Mouse (Mus musculus): ENCODE measurements around the gene Gm20388. TPM values are rescaled to one million over a fixed set of nuclear protein-coding genes. Genes with fewer than 3 reads are reported as not detected.

Gm20388 gene
- polyA plus RNA-seq, 1 experiment: 10.6 TPM

DNA sequence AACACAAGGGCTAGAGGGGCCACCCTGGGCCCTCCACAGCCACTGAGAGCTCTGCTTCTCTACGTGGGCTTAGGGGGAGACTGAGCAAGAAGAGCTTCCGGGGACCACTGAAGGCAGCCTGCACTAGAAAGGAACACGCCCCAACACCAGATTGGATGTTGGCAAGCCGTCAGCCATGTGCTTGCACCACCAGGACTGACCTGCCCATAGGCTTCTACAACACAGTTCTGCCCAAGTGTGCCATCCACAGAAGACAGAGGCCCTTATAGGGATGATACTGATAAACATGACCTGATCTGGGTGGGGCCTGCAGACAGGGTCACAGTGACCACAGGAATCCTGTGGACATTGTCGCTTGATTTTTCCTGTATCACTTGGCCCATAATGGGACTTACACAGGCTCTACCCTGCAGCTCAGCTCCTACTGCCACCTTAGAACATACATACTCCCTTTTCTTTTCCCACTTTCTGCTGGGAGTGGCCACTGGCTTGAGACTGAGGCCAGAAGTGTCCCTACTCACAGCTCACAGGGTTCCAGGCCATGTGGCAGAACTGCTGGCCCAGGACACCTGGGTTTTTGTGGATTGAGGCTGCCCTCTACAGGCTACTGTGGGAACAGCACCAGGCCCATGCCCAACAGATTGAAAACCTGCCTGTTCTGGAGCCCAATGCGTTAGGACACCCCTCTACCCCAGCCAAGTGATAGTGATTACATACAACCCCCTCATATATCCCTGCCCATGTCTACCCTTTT is 2422.3 kb downstream of the Gm20388 start:
- H3K4me3 ChIP-seq (replicated peaks; ENCODE audit: control insufficient read depth, low read depth, low read length): no peak overlapping the region
- H3K27ac ChIP-seq (ENCODE audit: control insufficient read depth, insufficient read depth, low read depth, low read length, poor library complexity): no peak overlapping the region
- peak; percentile 89 for TF ChIP-seq CTCF (IDR thresholded peaks at IDR 0.05; ENCODE audit: control insufficient read depth, insufficient read depth, low read length)
- no peak for TF ChIP-seq POLR2A (IDR thresholded peaks at IDR 0.05; ENCODE audit: borderline replicate concordance, control insufficient read depth, low read depth, low read length)
- H3K4me1 ChIP-seq (ENCODE audit: control insufficient read depth, insufficient read depth, low read length): peaks cover 10% of the 10 kb centered on the region
- 74% methylated on average over 6 of the region's 6 CpGs for WGBS

DNA sequence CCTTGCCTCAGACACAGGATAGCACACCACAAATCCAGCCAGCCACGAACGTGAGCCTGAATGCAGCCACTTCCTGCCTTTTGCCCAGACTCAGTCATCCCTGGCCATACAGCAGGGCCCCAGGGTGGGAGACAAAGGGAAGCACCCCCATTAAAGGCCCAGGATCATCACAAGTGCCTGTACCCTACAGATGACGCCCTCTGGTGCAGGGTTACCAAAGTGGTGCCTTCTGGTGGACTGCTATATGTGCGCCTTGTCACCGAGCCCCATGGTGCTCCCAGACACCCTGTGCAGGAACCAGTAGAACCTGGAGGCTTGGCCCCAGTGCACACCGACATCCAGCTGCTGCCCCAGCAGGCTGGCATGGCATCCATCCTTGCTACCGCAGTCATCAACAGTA is 2422.9 kb downstream of the Gm20388 start:
- 85% methylated on average over 7 of the region's 7 CpGs for WGBS
- H3K4me3 ChIP-seq (replicated peaks; ENCODE audit: control insufficient read depth, low read depth, low read length): no peak overlapping the region

DNA sequence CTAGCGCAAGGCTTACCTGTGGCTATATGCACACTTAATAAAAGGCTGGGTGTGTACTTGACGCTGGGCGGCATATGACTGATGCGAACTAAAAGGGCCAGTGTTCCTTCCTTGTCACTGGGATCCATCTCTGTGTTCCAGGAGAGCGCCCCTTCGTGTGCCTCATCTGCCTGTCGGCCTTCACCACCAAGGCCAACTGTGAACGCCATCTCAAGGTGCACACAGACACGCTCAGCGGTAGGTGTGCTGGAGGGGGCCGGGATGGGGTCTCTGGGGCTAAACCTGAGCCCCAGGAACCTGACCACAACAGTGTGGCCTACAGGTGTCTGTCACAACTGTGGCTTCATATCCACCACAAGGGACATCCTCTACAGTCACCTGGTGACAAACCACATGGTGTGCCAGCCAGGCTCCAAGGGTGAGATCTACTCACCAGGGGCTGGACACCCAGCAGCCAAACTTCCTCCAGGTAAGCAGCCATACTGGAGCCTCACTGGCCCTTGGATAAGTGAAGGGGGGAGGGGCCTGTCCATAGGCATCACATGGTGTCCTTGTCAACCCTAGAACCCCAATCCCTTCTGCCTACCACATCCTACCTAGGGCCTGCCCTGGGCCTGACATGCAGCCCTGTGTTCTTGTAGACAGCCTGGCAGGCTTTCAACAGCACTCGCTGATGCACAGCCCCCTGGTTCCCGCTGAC is 2424.3 kb downstream of the Gm20388 start:
- Histone ChIP-seq H3K4me1 (ENCODE audit: control insufficient read depth, insufficient read depth, low read length) (peaks cover 8% of the 10 kb centered on the region), H3K4me3 (replicated peaks; ENCODE audit: control insufficient read depth, low read depth, low read length) (no peak overlapping the region), H3K27ac (ENCODE audit: control insufficient read depth, insufficient read depth, low read depth, low read length, poor library complexity) (no peak overlapping the region)
- no peak for TF ChIP-seq CTCF (IDR thresholded peaks at IDR 0.05; ENCODE audit: control insufficient read depth, insufficient read depth, low read length)
- no peak for TF ChIP-seq POLR2A (IDR thresholded peaks at IDR 0.05; ENCODE audit: borderline replicate concordance, control insufficient read depth, low read depth, low read length)
- WGBS: 97% methylated on average over 13 of the region's 13 CpGs

More for the DNA sequence above, 2422.9 kb downstream of the Gm20388 start:
- peaks cover 9% of the 10 kb centered on the region for H3K4me1 ChIP-seq (ENCODE audit: control insufficient read depth, insufficient read depth, low read length)
- TF ChIP-seq CTCF (IDR thresholded peaks at IDR 0.05; ENCODE audit: control insufficient read depth, insufficient read depth, low read length): no peak
- no peak for TF ChIP-seq POLR2A (IDR thresholded peaks at IDR 0.05; ENCODE audit: borderline replicate concordance, control insufficient read depth, low read depth, low read length)
- H3K27ac ChIP-seq (ENCODE audit: control insufficient read depth, insufficient read depth, low read depth, low read length, poor library complexity): no peak overlapping the region

DNA sequence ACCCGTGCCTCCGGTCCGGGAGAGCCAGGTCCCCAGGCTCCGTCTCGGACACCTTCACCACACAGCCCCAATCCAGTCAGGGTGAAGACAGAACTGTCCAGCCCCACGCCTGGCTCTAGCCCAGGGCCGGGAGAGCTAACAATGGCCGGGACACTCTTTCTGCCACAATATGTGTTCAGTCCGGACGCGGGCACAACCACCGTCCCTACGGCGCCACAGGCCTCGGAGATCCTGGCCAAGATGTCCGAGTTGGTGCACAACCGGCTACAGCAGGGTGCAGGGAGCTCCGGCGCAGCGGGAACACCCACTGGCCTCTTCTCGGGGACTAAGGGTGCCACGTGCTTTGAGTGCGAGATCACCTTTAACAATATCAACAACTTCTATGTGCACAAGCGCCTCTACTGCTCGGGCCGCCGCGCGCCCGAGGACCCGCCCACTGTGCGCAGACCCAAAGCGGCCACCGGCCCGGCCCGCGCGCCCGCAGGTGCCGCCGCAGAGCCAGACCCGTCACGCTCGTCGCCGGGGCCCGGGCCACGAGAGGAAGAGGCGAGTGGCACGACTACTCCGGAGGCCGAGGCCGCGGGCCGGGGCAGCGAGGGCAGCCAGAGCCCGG is 2425.1 kb downstream of the Gm20388 start:
- no peak overlapping the region for H3K27ac ChIP-seq (ENCODE audit: control insufficient read depth, insufficient read depth, low read depth, low read length, poor library complexity)
- no peak for TF ChIP-seq POLR2A (IDR thresholded peaks at IDR 0.05; ENCODE audit: borderline replicate concordance, control insufficient read depth, low read depth, low read length)
- no peak for TF ChIP-seq CTCF (IDR thresholded peaks at IDR 0.05; ENCODE audit: control insufficient read depth, insufficient read depth, low read length)
- H3K4me3 ChIP-seq (replicated peaks; ENCODE audit: control insufficient read depth, low read depth, low read length): no peak overlapping the region
- 97% methylated on average over 57 of the region's 57 CpGs for WGBS
- peaks cover 2% of the 10 kb centered on the region for H3K4me1 ChIP-seq (ENCODE audit: control insufficient read depth, insufficient read depth, low read length)

DNA sequence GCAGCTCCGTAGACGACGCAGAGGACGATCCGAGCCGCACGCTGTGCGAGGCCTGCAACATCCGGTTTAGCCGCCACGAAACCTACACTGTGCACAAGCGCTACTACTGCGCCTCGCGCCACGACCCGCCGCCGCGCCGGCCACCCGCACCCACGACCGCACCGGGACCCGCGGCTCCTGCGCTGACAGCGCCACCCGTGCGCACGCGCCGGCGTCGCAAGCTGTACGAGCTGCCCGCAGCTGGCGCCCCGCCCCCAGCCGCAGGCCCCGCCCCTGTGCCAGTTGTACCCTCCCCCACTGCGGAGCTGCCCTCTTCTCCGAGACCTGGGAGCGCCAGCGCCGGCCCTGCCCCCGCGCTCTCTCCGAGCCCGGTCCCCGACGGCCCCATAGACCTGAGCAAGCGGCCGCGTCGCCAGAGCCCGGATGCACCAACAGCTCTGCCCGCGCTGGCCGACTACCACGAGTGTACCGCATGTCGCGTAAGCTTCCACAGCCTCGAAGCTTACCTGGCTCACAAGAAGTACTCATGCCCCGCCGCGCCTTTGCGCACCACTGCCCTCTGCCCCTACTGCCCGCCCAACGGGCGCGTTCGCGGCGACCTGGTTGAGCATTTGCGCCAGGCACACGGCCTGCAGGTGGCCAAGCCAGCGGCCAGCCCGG is 2425.7 kb downstream of the Gm20388 start:
- Histone ChIP-seq H3K4me3 (replicated peaks; ENCODE audit: control insufficient read depth, low read depth, low read length) (no peak overlapping the region), H3K4me1 (ENCODE audit: control insufficient read depth, insufficient read depth, low read length) (no peaks in the 10 kb centered on the region), H3K27ac (ENCODE audit: control insufficient read depth, insufficient read depth, low read depth, low read length, poor library complexity) (no peak overlapping the region)
- 98% methylated on average over 81 of the region's 81 CpGs for WGBS
- TF ChIP-seq CTCF (IDR thresholded peaks at IDR 0.05; ENCODE audit: control insufficient read depth, insufficient read depth, low read length) (no peak), POLR2A (IDR thresholded peaks at IDR 0.05; ENCODE audit: borderline replicate concordance, control insufficient read depth, low read depth, low read length) (no peak)

DNA sequence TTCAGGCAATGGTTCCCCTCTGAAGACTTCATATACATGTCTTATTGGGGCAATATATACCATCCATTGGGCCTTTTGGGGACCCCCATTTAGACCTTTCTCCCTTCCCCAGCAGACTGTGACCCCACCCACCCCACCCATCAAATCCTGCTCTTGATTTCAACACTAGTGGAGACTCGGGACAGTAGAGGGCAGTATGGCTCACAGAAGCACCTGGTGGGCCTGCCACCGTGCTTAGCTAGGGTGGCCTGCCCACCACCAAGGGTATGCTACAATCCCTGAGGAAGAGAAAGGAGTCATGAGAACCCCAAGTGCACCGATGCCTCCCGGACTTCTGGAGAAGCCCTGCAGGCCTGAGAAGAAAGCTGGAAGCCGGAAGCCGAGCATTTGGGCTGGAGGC is 2428.2 kb downstream of the Gm20388 start:
- Histone ChIP-seq H3K4me1 (ENCODE audit: control insufficient read depth, insufficient read depth, low read length) (peaks cover 4% of the 10 kb centered on the region), H3K27ac (ENCODE audit: control insufficient read depth, insufficient read depth, low read depth, low read length, poor library complexity) (no peak overlapping the region), H3K4me3 (replicated peaks; ENCODE audit: control insufficient read depth, low read depth, low read length) (no peak overlapping the region)
- WGBS: 79% methylated on average over 6 of the region's 6 CpGs
- TF ChIP-seq POLR2A (IDR thresholded peaks at IDR 0.05; ENCODE audit: borderline replicate concordance, control insufficient read depth, low read depth, low read length) (no peak), CTCF (IDR thresholded peaks at IDR 0.05; ENCODE audit: control insufficient read depth, insufficient read depth, low read length) (no peak)

DNA sequence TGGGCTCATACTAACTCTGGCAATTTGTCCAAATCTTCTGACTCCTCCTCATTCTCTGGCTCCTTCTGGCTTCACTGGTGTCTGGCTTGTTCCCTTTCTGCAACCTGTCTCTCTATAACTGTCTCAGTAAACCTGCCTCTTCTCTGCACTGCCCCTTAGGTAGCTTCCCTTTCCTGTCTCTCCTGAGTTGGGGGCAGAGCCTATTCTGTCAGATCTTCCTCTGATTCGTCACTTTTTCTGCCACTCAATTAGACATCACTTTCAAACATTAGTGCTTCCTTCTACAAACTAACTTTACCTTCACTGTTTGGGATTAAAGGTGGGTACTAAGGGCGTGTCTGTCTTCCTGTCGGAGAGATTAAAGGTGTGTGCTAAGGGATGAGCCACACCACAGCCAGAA is 2430.1 kb downstream of the Gm20388 start:
- 77% methylated on average over 3 of the region's 3 CpGs for WGBS
- TF ChIP-seq POLR2A (IDR thresholded peaks at IDR 0.05; ENCODE audit: borderline replicate concordance, control insufficient read depth, low read depth, low read length) (no peak), CTCF (IDR thresholded peaks at IDR 0.05; ENCODE audit: control insufficient read depth, insufficient read depth, low read length) (no peak)
- Histone ChIP-seq H3K4me3 (replicated peaks; ENCODE audit: control insufficient read depth, low read depth, low read length) (no peak overlapping the region), H3K27ac (ENCODE audit: control insufficient read depth, insufficient read depth, low read depth, low read length, poor library complexity) (no peak overlapping the region), H3K4me1 (ENCODE audit: control insufficient read depth, insufficient read depth, low read length) (peaks cover 7% of the 10 kb centered on the region)

DNA sequence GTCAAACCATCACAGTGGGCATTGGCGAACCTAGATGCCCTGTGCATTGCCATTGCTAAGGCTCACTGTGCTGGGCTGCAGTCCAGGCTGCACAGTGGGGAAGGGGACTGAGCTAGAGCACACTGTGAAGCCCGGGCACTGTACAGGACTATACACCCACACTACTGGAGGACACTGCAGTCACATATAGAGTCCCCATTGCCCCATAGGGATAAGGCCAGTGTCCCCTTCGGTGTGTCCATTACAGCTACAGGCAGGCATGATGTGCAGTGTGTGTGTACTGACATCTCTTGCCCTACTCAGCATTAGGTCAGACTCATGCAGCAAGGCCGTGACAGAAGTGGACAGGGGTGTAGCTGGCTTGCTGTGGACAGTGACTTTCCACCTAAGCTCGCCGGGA is 2431.1 kb downstream of the Gm20388 start:
- 71% methylated on average over 6 of the region's 6 CpGs for WGBS
- no peak overlapping the region for H3K27ac ChIP-seq (ENCODE audit: control insufficient read depth, insufficient read depth, low read depth, low read length, poor library complexity)
- peaks cover 7% of the 10 kb centered on the region for H3K4me1 ChIP-seq (ENCODE audit: control insufficient read depth, insufficient read depth, low read length)
- no peak overlapping the region for H3K4me3 ChIP-seq (replicated peaks; ENCODE audit: control insufficient read depth, low read depth, low read length)
- TF ChIP-seq POLR2A (IDR thresholded peaks at IDR 0.05; ENCODE audit: borderline replicate concordance, control insufficient read depth, low read depth, low read length): no peak
- TF ChIP-seq CTCF (IDR thresholded peaks at IDR 0.05; ENCODE audit: control insufficient read depth, insufficient read depth, low read length): no peak

Measured in bone marrow, adult 2 months (tissue).